Mouse (Mus musculus) heart, postnatal 25 days (tissue): ENCODE results near the gene Gpr84. TPM values are rescaled to one million over a fixed set of nuclear protein-coding genes. Genes with fewer than 3 reads are reported as not detected.
"Not testable (repeated sequence)": the region's sequence is repeated elsewhere in the genome, so short reads cannot be mapped to it uniquely, and the experiment has no call there.

Experiments
- DNase-seq: peaks from one replicate; pipeline ENCODE4 v3.0.0; 2022; ENCODE audit warnings: low spot score
- intact Hi-C: fragments of 180-260 bp; cut with DNase I; formaldehyde crosslinking; loops from one replicate; pipeline ENCODE4 v1.15.1; 2025
- total RNA-seq, 2 experiments: library from RNA; stranded (reverse); gene quantifications; 2 replicates each; pipeline ENCODE4 v1.2.3; 2021

Gpr84 gene
- total RNA-seq, 2 experiments from 2014 or later, result not detected

- DNase-seq, result no peak
- intact Hi-C loops, result no loop called here
These were observed 17.0 kb downstream of the Gpr84 start for GRCm38 (mm10) chr15:103293375-103293774.

GRCm38 (mm10) chr15:103292673-103293345, 17.6 kb downstream of the Gpr84 start:
- DNase-seq, result no peak
- intact Hi-C loops, result no loop called here

GRCm38 (mm10) chr15:103290843-103291242, 19.6 kb downstream of the Gpr84 start:
- no peak for DNase-seq
- intact Hi-C loops, result no loop called here

- DNase-seq, result no peak
- intact Hi-C loops, result no loop called here
These were observed 20.0 kb downstream of the Gpr84 start for GRCm38 (mm10) chr15:103290417-103290816.

GRCm38 (mm10) chr15:103289600-103289999, 20.8 kb downstream of the Gpr84 start:
- no peak for DNase-seq
- intact Hi-C loops, result no loop called here

- peak; percentile 44 for DNase-seq
- intact Hi-C loops, result loop anchor here (2.0 kb wide), 1 partner anchor 21 kb away; no protein-coding TSS in a partner anchor
These were observed 24.5 kb downstream of the Gpr84 start for GRCm38 (mm10) chr15:103285778-103286417.

GRCm38 (mm10) chr15:103284647-103285046, 25.8 kb downstream of the Gpr84 start:
- no peak for DNase-seq
- intact Hi-C loops, result loop anchor here (2.0 kb wide), 1 partner anchor 22 kb away; no protein-coding TSS in a partner anchor

GRCm38 (mm10) chr15:103284066-103284465, 26.3 kb downstream of the Gpr84 start:
- no peak for DNase-seq
- intact Hi-C loops, result loop anchor here (2.0 kb wide), 1 partner anchor 23 kb away; no protein-coding TSS in a partner anchor

- no peak for DNase-seq
- intact Hi-C loops, result no loop called here
These were observed 28.8 kb downstream of the Gpr84 start for GRCm38 (mm10) chr15:103281465-103282205.

GRCm38 (mm10) chr15:103280817-103281464, 29.5 kb downstream of the Gpr84 start:
- DNase-seq, result no peak
- intact Hi-C loops, result no loop called here

GRCm38 (mm10) chr15:103279750-103280149, 30.7 kb downstream of the Gpr84 start:
- no peak for DNase-seq
- intact Hi-C loops, result loop anchor here (2.0 kb wide), 1 partner anchor 29 kb away; no protein-coding TSS in a partner anchor

GRCm38 (mm10) chr15:103277949-103278348, 32.5 kb downstream of the Gpr84 start:
- DNase-seq, result no peak
- intact Hi-C loops, result loop anchor here (2.0 kb wide), 1 partner anchor 27 kb away; no protein-coding TSS in a partner anchor

- intact Hi-C loops, DNase-seq: not testable (repeated sequence)
These were observed 34.5 kb downstream of the Gpr84 start for GRCm38 (mm10) chr15:103275943-103276342.

- DNase-seq, result peak; percentile 97
- intact Hi-C loops, result no loop called here
These were observed 37.8 kb downstream of the Gpr84 start, which contains the start of gene Copz1 for GRCm38 (mm10) chr15:103272419-103273279. Copz1 (plus strand) TSS chr15:103272714.

- intact Hi-C loops, result no loop called here
These were observed 41.5 kb downstream of the Gpr84 start for GRCm38 (mm10) chr15:103268903-103269302.

GRCm38 (mm10) chr15:103264794-103265193, 45.6 kb downstream of the Gpr84 start:
- intact Hi-C loops, result no loop called here

More at GRCm38 (mm10) chr15:103268903-103269302, 41.5 kb downstream of the Gpr84 start:
- DNase-seq, result no peak

GRCm38 (mm10) chr15:103259989-103260388, 50.4 kb downstream of the Gpr84 start:
- DNase-seq, result no peak
- intact Hi-C loops, result loop anchor here (10.0 kb wide), 1 partner anchor 45 kb away; no protein-coding TSS in a partner anchor

More at GRCm38 (mm10) chr15:103264794-103265193, 45.6 kb downstream of the Gpr84 start:
- DNase-seq, result no peak

- intact Hi-C loops, result loop anchor here (10.0 kb wide), 1 partner anchor 46 kb away; no protein-coding TSS in a partner anchor
- DNase-seq, result no peak
These were observed 51.2 kb downstream of the Gpr84 start for GRCm38 (mm10) chr15:103259162-103259561.
